Mouse (Mus musculus) adrenal gland, adult 2 months (tissue): ENCODE data around the gene A830005F24Rik. TPM values are rescaled to one million over a fixed set of nuclear protein-coding genes. Genes with fewer than 3 reads are reported as not detected.
A peak's percentile ranks its signal among the peaks of the same experiment; 100 is the strongest.

Experiments used
- DNase-seq: peaks from one replicate; pipeline ENCODE4 v3.0.0; 2021
- microRNA-seq, 2 experiments: library from miRNA; unstranded; fragments of <30 nt; microRNA quantifications; one replicate each; pipeline ENCODE4 v1.2.0; 2021
- polyA plus RNA-seq: library from polyadenylated mRNA; depleted of rRNA; stranded (reverse); fragments of >200 nt; gene quantifications from 2 replicates; pipeline ENCODE4 v1.2.3, GENCODE M21; 2012; rRNA removed
- total RNA-seq, 2 experiments: library from RNA; stranded (reverse); gene quantifications; 2 replicates each; pipeline ENCODE4 v1.2.3; 2021

A830005F24Rik gene
- total and polyA plus RNA-seq, 3 experiments: not detected

GRCm38 (mm10) chr13:48544867-48545266 is 31.5 kb downstream of the A830005F24Rik start:
- DNase-seq: no peak

GRCm38 (mm10) chr13:48545476-48546281 is 32.3 kb downstream of the A830005F24Rik start:
- peak; percentile 99 for DNase-seq

GRCm38 (mm10) chr13:48546330-48546917 is 33.1 kb downstream of the A830005F24Rik start:
- peak; percentile 100 for DNase-seq

- no peak for DNase-seq
These were observed 34.3 kb downstream of the A830005F24Rik start for GRCm38 (mm10) chr13:48547623-48548022.

- DNase-seq: peak; percentile 77
These were observed 34.9 kb downstream of the A830005F24Rik start for GRCm38 (mm10) chr13:48548296-48548695.

- DNase-seq: peak; percentile 95
These were observed 39.1 kb downstream of the A830005F24Rik start for GRCm38 (mm10) chr13:48552181-48553090.

- no peak for DNase-seq
These were observed 40.1 kb downstream of the A830005F24Rik start for GRCm38 (mm10) chr13:48553511-48553910.

- no peak for DNase-seq
These were observed 41.2 kb downstream of the A830005F24Rik start for GRCm38 (mm10) chr13:48554552-48554951.

- DNase-seq: no peak
These were observed 42.6 kb downstream of the A830005F24Rik start for GRCm38 (mm10) chr13:48555976-48556375.

- DNase-seq: no peak
These were observed 48.1 kb downstream of the A830005F24Rik start for GRCm38 (mm10) chr13:48561481-48561880.

GRCm38 (mm10) chr13:48562336-48562735 is 49.0 kb downstream of the A830005F24Rik start:
- DNase-seq: no peak

Small RNA genes lying within 50 kb of the gene (microRNA-seq; reads per million reads assigned to microRNA genes)
- gene Gm24111 (0 reads per million in 2 experiments), gene Mirlet7a-1 (700 to 722 reads per million in 2 experiments), gene Mirlet7d (48,961 to 59,796 reads per million in 2 experiments), gene Mirlet7f-1 (0 reads per million in 2 experiments)

Other genes with a start within 250 kb of the A830005F24Rik start
- gene Zfp169, start 119 bp upstream of the A830005F24Rik start, total RNA-seq: 1 to 10 TPM; 6.5 to 6.9 TPM
- gene Zfp169, start 119 bp upstream of the A830005F24Rik start, polyA plus RNA-seq: 2.6 and 2.7 TPM in 2 replicates
- 1 to 10 TPM; 4.6 to 9.8 TPM for gene Ptpdc1, start 112.1 kb downstream of the A830005F24Rik start, total RNA-seq
- 1.3 and 1.4 TPM in 2 replicates for gene Ptpdc1, start 112.1 kb downstream of the A830005F24Rik start, polyA plus RNA-seq
- gene Barx1, start 149.4 kb downstream of the A830005F24Rik start, total RNA-seq: not detected
- gene Barx1, start 149.4 kb downstream of the A830005F24Rik start, polyA plus RNA-seq: not detected in 2 replicates